Mouse (Mus musculus): Measurements from ENCODE around the gene Cxcl15. TPM values are rescaled to one million over a fixed set of nuclear protein-coding genes. Genes with fewer than 3 reads are reported as not detected.
"Not testable (repeated sequence)": the region's sequence is repeated elsewhere in the genome, so short reads cannot be mapped to it uniquely, and the experiment has no call there.

The Cxcl15 gene
- polyA plus RNA-seq, 1 experiment from 2014 or later: not detected

- no peak overlapping the region for H3K4me2 ChIP-seq
- no peaks in the 10 kb centered on the region for H3K9me3 ChIP-seq (replicated peaks)
- H3K27me3 ChIP-seq (replicated peaks): no peaks in the 10 kb centered on the region
- H3K27ac ChIP-seq: no peak overlapping the region
- H3K4me1 ChIP-seq: no peaks in the 10 kb centered on the region
- H3K4me3 ChIP-seq: no peak overlapping the region
- no peak overlapping the region for H3K9ac ChIP-seq
- H3K36me3 ChIP-seq: no peaks in the 10 kb centered on the region
- ATAC-seq: no peak
These were observed 11.7 kb downstream of the Cxcl15 start for GRCm38 (mm10) chr5:90806050-90806449.

GRCm38 (mm10) chr5:90807176-90807950 is 13.0 kb downstream of the Cxcl15 start:
- Histone ChIP-seq H3K27me3 (replicated peaks) (no peaks in the 10 kb centered on the region), H3K4me1 (no peaks in the 10 kb centered on the region), H3K9ac (no peak overlapping the region), H3K9me3 (replicated peaks) (no peaks in the 10 kb centered on the region), H3K4me3 (no peak overlapping the region), H3K36me3 (no peaks in the 10 kb centered on the region), H3K4me2 (no peak overlapping the region), H3K27ac (no peak overlapping the region)
- ATAC-seq: no peak
- 61% methylated on average over 3 of the region's 3 CpGs for WGBS (ENCODE audit: insufficient replicate concordance)

DNA sequence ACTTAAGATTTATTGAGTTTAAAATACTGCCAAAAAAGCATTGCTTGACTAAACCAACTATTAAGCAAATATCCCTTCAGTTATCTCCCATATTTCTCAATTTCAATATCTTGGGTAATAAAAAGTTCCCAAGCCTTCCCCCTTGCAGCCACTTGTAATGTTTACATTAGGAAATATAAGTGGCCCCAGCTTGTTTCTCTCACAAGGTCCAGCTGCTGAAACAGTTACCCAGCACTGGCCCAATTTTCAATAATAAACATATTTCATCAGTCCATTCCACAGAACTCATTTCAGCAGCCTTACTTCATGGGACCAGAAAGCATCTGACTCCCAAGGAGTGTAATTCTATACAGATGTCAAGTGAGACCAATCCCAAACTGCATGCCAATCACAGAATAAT is 25.4 kb downstream of the Cxcl15 start:
- no peak for ATAC-seq

DNA sequence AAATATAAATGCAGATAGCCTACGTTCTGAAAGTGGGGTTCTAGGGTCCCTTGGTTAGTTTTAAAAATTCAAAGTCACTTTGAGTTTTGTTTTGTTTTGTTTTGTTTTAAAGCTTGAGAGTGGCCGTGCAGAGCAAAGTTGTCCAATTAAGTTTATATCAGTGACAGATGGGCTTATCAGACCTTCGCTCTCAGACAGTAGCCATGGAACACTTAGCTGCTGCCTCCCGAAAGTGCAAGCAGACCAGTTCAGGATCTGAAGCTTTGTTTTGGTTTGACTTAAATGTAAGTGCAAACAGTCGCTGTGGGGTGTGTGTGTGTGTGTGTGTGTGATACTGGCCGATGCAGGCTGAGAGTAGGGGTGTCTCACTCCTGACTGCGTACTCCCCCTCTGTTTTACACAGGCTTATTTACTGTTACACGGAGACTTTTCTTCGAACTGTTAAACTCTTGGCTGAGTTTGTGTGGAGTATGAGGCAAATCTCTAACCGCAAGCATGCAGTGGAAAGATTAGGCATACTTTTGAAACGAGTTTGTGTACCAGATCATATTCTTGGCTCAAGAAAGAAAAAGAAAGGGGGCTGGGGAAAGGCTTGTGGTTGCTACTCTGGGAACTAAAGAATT is 37.9 kb downstream of the Cxcl15 start:
- Histone ChIP-seq H3K9ac (no peak overlapping the region), H3K4me2 (no peak overlapping the region), H3K36me3 (no peaks in the 10 kb centered on the region), H3K27me3 (replicated peaks) (no peaks in the 10 kb centered on the region), H3K27ac (no peak overlapping the region), H3K4me3 (no peak overlapping the region), H3K4me1 (no peaks in the 10 kb centered on the region), H3K9me3 (replicated peaks) (no peaks in the 10 kb centered on the region)
- WGBS (ENCODE audit: insufficient replicate concordance): 66% methylated on average over 11 of the region's 11 CpGs
- ATAC-seq: no peak

More for the DNA sequence above, 25.4 kb downstream of the Cxcl15 start:
- Histone ChIP-seq H3K4me3 (no peak overlapping the region), H3K4me2 (no peak overlapping the region), H3K9me3 (replicated peaks) (no peaks in the 10 kb centered on the region), H3K4me1 (no peaks in the 10 kb centered on the region), H3K36me3 (no peaks in the 10 kb centered on the region), H3K9ac (no peak overlapping the region), H3K27ac (no peak overlapping the region), H3K27me3 (replicated peaks) (no peaks in the 10 kb centered on the region)

DNA sequence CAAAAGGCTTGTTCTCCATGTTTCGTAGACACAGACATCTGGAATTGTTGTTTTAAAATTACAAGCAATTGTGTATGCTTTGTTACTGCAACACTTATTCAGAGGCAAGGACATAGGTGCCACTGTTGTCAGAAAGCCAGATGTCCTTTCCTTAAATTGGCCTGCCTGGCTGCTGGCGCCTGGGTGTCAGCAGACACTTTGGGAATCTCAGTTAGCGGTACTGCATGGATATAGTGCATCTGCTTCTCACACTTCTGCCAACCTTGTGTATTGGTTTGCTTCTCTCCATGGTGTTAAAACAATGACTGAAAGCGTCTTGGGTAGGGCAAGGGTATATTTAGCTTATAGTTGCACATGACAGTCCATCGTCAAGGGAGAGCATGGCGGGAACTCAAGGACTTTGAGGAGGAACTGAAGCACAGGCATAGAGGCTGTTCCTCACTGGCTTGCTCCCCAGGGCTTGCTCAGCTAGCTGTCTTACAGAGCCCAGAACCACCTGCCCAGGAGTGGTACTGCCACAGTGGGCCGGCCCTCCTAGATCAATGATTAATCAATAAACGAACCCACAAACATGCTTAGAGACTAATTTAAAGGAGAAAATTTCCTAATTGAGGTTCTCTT is 38.5 kb downstream of the Cxcl15 start:
- 72% methylated on average over 8 of the region's 8 CpGs for WGBS (ENCODE audit: insufficient replicate concordance)
- Histone ChIP-seq H3K9ac (no peak overlapping the region), H3K36me3 (no peaks in the 10 kb centered on the region), H3K9me3 (replicated peaks) (no peaks in the 10 kb centered on the region), H3K27me3 (replicated peaks) (no peaks in the 10 kb centered on the region), H3K27ac (no peak overlapping the region), H3K4me2 (no peak overlapping the region), H3K4me1 (no peaks in the 10 kb centered on the region), H3K4me3 (no peak overlapping the region)
- ATAC-seq: no peak

GRCm38 (mm10) chr5:90834436-90834835 is 40.1 kb downstream of the Cxcl15 start:
- Histone ChIP-seq H3K4me3 (no peak overlapping the region), H3K36me3 (no peaks in the 10 kb centered on the region), H3K9ac (no peak overlapping the region), H3K27ac (no peak overlapping the region), H3K4me1 (no peaks in the 10 kb centered on the region), H3K9me3 (replicated peaks) (no peaks in the 10 kb centered on the region), H3K4me2 (no peak overlapping the region), H3K27me3 (replicated peaks) (no peaks in the 10 kb centered on the region)
- 78% methylated on average over 4 of the region's 4 CpGs for WGBS (ENCODE audit: insufficient replicate concordance)
- ATAC-seq: no peak

GRCm38 (mm10) chr5:90838582-90838981 is 44.2 kb downstream of the Cxcl15 start:
- Histone ChIP-seq H3K36me3 (no peaks in the 10 kb centered on the region), H3K27me3 (replicated peaks) (no peaks in the 10 kb centered on the region), H3K4me3 (no peak overlapping the region), H3K4me1 (no peaks in the 10 kb centered on the region), H3K9me3 (replicated peaks) (no peaks in the 10 kb centered on the region), H3K9ac (no peak overlapping the region), H3K27ac (no peak overlapping the region), H3K4me2 (no peak overlapping the region)
- no peak for ATAC-seq
- 66% methylated on average over 5 of the region's 5 CpGs for WGBS (ENCODE audit: insufficient replicate concordance)

DNA sequence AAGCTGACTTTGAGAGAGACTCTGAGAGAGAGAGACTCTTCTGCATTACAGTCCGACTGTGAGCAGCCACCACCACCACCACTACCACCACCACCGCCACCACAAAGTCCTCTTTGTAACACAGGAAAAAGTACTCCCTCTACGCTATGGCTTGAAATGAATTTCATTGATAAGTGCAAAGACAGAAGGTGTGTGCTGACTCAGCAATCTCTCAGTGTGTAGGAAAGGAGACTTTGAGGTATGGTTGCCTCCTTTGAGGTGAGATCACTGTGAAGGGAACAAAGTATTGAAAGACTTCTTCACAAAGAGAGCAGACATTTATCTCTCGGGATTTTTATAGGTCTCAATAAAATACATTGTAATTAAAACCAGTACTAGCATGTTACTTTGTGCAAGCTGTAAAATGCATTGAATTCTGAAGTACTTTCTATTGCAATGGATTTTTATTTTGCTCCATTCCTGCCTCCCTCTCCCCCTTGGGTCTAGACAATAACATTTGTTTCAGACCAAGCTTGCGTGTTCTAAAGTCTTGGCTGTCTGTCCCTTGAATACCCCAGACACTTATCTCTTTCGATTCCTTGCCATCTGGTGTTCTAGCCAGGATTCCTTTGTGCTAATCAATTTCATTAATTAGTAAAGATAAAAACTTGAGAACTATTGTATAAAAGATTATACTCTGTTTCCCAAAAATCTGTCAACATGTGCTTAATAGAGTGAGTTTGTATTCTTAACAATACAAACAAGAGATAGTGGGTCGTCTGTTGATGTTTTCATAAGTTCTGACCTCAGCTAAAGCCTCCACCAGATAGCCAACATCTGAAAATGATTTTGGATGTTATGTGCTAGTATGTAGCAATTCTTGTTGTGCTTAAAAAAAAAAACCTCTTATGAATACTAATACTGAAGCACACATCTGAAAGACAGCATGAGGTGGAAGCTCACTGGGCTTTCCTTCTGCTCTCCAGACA is 46.9 kb downstream of the Cxcl15 start:
- Histone ChIP-seq H3K36me3 (no peaks in the 10 kb centered on the region), H3K4me2 (no peak overlapping the region), H3K9ac (no peak overlapping the region), H3K4me3 (no peak overlapping the region), H3K27ac (no peak overlapping the region), H3K27me3 (replicated peaks) (no peaks in the 10 kb centered on the region), H3K9me3 (replicated peaks) (no peaks in the 10 kb centered on the region), H3K4me1 (no peaks in the 10 kb centered on the region)
- ATAC-seq: no peak
- WGBS (ENCODE audit: insufficient replicate concordance): 53% methylated on average over 7 of the region's 7 CpGs

DNA sequence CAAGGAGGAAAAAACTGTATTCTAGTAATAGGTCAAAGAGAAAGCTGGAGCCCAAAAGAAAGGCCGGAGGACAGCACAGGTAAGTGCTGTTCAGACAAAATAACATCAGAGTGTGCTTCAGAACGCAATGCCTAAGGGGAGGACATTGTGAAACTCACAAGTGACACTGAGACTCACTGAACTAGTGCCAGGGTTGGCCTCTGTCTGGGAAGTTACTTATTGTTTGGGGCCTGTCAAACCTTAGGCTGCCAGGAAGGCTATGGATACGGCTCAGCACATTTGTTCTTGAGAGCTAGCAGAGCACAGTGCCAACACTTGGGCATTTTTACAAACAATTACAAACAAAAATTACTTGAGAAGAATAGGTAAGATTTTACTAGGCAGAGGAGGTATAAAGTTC is 49.6 kb downstream of the Cxcl15 start:
- no peak overlapping the region for H3K27ac ChIP-seq
- no peak overlapping the region for H3K4me3 ChIP-seq
- no peaks in the 10 kb centered on the region for H3K4me1 ChIP-seq
- no peak for ATAC-seq
- H3K9me3 ChIP-seq (replicated peaks): no peaks in the 10 kb centered on the region
- H3K36me3 ChIP-seq: no peaks in the 10 kb centered on the region
- no peak overlapping the region for H3K9ac ChIP-seq
- H3K27me3 ChIP-seq (replicated peaks): no peaks in the 10 kb centered on the region
- no peak overlapping the region for H3K4me2 ChIP-seq
- WGBS (ENCODE audit: insufficient replicate concordance): 70% methylated on average over 3 of the region's 3 CpGs

DNA sequence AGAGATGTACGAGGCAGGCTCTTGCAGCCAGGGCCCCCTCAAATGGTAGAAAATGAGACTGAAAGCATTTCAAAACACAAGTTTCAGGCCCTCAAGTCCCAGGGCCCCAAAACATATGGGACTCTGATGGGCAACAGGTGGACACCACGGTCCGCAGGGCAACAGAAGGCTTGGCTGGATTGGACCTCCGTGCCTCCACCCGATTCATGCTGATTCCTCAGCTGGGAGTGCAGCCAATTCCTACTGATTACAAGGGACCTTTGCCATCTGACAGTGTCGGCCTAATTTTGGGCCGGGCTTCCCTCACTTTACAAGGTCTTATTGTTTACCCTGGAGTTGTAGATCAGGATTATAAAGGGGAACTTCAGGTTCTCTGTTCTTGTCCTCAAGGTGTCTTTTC is 55.8 kb downstream of the Cxcl15 start:
- not testable (repeated sequence) for H3K9ac ChIP-seq; H3K4me1 ChIP-seq; H3K4me3 ChIP-seq; H3K4me2 ChIP-seq; H3K27ac ChIP-seq; H3K9me3 ChIP-seq (replicated peaks); ATAC-seq; H3K36me3 ChIP-seq; H3K27me3 ChIP-seq (replicated peaks)
- 82% methylated on average over 7 of the region's 7 CpGs for WGBS (ENCODE audit: insufficient replicate concordance)

DNA sequence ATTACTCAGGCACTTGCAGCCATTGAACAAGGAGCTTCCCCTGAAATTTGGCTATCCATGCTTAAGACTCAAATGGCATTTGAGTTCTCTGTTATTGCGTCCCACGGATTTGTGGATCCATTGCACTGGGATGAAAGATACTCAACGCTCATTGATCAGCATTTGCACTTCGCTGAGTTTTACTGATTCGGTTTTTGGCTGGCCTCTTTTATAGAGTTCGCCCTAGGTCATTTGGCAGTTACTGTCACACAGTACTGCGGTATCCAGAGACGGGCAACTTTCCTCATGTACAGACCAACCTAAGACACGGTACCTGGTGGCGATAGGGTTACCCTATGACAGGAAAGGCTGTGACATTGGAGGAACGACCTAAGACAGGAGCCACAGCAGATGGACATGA is 57.1 kb downstream of the Cxcl15 start:
- H3K4me3 ChIP-seq: not testable (repeated sequence)
- WGBS (ENCODE audit: insufficient replicate concordance): 75% methylated on average over 11 of the region's 11 CpGs

More for the DNA sequence above, 57.1 kb downstream of the Cxcl15 start:
- H3K27me3 ChIP-seq (replicated peaks); H3K9ac ChIP-seq; H3K4me2 ChIP-seq; H3K36me3 ChIP-seq; H3K9me3 ChIP-seq (replicated peaks); H3K4me1 ChIP-seq; ATAC-seq; H3K27ac ChIP-seq: not testable (repeated sequence)
